Mouse (Mus musculus) adrenal gland, postnatal 4 days (tissue): ENCODE data around the gene 5730522E02Rik. TPM values are rescaled to one million over a fixed set of nuclear protein-coding genes. Genes with fewer than 3 reads are reported as not detected.

ENCODE experiments used
- microRNA-seq: library from miRNA; unstranded; fragments of <30 nt; microRNA quantifications from one replicate; pipeline ENCODE4 v1.2.0, GENCODE M21; 2021
- total RNA-seq, 2 experiments: library from RNA; stranded (reverse); gene quantifications; 2 replicates each; pipeline ENCODE4 v1.2.3; 2021

5730522E02Rik gene
- total RNA-seq, 2 experiments from 2014 or later = 0.79 to 1.5 TPM

Small RNA genes within 50 kb of the gene (microRNA-seq; reads per million reads assigned to microRNA genes)
- not detected for gene Mir6372

Other genes starting within 250 kb of the 5730522E02Rik start
- gene Fancl, start 175.4 kb upstream of the 5730522E02Rik start, total RNA-seq = 10 to 100 TPM; 18.2 to 20.4 TPM